Mouse (Mus musculus) cerebellum, adult (tissue): ENCODE measurements around the gene Alpk1.

Experiments
- ATAC-seq: cut with Nextera tagmentation; 2 replicates; pipeline ENCODE4 v1.9.2; 2017; ENCODE audit warnings: mild to moderate bottlenecking, moderate library complexity, mixed read lengths; ENCODE audit not compliant: insufficient number of reproducible peaks, low FRiP score, low TSS enrichment

The Alpk1 gene

DNA sequence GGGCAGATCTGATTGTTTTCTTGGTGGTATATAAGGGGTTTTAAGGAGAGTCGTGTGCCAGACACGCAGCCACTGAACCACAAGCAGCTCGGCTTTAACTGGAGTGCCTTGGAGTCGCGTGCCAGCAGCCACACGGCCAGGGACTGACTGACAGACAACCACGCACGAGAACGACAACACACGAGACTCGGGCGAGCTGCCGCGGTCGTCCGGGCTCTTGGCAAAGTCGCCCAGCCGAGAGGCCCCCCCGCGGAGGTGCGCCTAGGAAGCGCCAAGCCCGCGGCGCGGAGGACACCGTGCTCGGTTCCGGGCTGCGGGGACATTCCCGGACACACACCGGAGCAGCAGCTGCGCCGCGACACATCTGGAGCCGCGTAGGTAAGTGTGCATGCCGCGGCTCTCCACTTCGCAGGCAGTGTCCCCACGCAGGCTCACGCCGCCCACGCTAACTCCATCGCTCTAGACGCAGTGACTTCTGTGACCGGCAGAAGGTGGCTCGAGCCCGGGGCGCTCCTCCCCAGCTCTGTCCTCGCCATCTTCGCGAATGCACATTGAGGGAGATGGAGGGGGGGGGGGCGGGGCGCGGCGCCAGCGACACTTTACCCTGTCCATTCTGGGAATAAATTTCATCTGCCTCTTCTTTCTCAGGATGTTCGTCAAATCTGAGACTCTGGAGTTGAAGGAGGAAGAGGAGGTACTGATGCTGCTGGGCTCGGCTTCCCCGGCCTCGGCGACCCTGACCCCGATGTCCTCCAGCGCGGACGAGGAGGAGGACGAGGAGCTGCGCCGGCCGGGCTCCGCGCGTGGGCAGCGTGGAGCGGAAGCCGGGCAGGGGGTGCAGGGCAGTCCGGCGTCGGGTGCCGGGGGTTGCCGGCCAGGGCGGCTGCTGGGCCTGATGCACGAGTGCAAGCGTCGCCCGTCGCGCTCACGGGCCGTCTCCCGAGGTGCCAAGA lies 147.0 kb downstream of the Alpk1 start, which contains the start of gene Neurog2:
TSS of gene Neurog2 (plus strand) at position 56 of the 953 bp plus-strand sequence.
- no peak for ATAC-seq

DNA sequence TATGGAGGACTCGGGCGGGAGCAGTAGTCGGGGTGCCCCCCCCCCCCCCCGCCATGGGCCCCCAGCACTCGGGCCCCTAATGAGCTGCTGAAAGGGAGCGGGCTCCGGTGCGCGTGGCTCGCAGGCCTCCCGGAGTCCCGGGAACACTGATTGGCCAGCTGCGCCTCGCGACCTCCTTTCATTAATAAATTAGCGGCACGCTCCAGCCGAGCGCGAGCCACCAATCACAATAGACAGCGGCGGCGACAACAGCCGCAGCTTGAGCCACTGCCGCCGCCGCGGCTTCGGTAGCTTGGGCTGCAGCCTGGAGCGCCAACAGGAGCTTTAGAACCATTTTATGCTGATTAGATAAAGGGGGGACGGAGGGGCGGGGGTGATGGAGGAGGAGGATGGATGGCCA lies 147.8 kb downstream of the Alpk1 start:
- ATAC-seq, result no peak

DNA sequence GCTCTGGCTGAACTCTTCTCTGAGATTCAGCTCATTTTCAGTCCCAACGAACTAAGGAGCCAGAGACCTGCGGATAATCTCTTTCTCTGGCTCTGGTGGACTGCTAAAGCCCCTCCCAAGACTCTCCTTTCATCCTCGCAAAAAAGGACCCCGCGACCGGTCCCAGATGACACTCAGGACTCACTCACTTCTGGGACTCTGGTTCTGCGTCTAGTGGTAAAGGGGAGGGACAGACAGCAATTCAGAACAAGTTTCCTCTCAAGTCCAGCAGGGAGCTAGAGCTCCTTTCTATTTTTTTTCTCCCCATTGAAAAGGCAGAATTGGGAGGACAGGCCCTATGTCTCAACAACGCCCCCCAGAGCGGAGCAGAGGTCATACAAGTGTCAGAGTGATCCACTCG lies 148.7 kb downstream of the Alpk1 start:
- ATAC-seq, result no peak

DNA sequence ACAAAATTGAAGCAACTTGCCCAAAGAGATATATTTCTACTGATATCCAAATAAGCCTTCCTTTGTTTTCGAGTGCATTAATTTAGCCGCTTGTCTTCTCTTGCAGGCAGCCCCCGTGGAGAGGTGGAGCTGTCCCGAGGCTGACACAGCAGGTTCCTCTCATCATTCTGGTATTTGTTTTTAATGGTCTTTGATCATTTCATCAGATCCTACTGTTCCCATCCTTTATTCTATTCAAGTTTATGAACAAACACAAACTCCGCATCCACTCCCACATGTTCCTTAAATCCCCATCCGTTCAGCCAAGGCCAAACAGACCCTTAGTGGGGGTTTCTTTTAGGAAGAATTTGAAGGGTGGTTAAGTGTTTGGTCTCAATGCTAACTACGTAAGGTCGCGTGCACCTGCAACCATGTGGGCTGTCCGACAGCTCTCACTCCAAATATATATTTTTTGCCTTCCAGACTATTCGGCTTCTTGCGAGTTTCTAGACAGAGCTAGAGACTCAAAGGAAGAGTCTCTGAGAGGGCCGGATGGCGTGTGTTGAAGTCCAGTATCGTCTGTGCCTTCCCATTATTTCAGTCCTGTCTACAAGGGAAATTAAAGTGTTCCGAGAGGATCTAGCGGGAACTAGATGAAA lies 149.5 kb downstream of the Alpk1 start:
- ATAC-seq, result no peak

DNA sequence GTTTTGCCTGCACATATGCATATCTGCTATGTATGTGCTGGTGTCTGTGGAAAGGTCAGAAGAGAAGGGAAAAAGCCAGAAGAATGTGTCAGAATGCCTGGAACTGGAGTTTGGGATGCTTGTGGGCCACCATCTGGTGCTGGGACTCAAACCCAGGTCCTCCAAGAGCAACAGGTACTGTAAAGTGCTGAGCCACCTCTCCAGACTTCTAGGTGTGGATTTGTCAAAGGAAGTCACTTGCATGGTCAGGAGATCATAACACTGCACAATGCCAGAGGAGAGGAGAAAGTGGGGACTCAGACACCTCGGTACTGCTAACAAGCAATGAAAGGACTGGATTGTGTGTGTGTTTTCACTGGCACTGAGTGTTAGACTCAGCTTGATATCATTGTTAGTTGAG lies 150.1 kb downstream of the Alpk1 start:
- no peak for ATAC-seq

DNA sequence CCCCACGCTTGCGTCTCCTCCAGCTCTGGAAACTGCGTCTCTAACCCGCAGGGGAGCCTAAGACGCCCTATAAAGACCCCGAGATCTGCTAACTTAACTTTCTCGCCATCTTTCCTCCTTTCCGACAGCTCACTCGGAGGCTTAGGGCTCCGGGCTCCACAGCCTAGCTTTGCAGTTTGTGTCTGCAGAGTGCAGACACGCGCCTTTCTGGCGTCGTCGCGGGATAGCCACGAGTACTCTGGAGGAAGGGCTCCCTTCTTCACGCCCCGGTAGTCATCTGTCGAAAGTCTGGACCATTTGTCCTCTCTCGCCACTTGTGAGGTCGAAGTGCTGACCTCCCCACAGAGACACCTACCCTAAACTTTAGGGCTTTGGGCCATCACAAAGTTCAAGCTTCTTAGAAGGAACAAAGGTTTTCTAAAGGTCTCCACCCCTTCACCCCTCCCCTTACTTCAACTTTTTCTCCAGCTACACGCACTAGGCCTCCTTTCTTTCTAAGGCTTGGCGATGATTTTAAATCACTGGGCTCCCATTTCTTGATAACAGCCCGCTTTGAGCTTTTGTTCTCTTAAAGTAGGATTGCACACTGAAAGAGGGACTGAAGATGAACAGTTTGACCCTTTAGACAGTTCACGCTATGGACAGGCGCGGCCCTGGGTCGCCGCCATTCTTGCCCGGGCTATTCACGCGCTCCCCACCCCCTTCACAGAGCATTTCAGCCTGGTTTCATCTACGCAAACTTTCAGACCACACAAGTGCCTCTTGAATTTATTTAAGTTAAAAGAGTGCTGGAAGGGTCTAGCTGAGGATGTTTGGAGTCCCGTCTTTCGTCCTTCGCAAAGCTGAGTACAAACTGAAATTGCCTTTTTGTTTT lies 151.8 kb downstream of the Alpk1 start:
- no peak for ATAC-seq

DNA sequence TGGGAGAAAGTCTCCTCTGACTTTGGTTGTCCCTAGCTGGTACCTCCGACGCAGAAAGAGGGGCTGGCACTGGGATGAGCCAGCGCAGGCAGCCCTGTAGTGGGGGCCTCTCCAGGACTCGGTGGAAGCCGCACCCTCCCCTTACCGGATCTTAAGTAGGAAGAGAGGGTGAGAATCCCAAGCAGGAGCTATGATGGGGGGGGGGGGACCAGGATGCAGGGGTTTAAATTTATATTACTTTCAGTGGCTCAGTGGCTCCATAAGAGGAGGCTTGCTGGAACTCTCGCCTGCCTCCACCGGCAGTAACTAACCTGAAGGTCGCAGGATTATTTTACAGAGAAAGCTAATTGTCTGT lies 152.4 kb downstream of the Alpk1 start:
- no peak for ATAC-seq

DNA sequence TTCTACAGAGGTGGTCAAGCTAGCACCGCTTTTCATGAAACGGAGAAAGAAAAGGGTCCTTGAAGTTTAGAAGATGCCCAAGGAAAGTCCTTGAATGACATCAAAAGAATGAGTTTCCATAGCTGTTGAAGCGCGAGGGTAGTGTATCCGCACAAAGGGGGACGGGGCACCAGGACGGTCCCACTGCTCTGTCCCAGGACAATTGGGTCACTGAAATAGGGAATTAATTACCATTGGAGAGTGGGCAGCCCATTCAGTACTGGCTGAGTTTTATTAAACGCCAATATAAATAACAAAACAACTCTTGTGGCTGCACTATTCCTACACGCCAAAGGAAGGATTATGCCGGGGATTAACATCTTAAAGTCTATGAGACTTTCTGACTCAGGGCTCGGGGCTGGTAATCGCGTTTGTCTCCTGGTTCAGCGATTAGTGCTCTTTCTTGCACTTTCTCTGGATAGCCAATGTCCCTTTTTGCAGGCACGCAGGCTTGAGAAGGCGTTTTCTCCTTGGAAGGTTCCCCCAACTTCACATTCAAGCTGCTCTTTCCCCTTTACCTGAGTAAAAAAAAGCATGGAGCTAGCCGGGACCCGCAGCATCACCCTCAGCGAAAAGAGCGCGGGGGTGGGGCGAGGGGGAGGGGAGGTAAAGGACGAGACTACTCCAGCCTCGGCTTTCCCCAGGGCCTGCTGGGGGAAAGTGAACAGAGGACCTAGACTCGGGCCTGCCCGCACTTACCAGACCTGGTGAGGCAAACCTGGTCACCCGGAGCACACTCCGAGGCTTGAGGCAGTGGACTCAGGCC lies 153.0 kb downstream of the Alpk1 start:
- no peak for ATAC-seq

DNA sequence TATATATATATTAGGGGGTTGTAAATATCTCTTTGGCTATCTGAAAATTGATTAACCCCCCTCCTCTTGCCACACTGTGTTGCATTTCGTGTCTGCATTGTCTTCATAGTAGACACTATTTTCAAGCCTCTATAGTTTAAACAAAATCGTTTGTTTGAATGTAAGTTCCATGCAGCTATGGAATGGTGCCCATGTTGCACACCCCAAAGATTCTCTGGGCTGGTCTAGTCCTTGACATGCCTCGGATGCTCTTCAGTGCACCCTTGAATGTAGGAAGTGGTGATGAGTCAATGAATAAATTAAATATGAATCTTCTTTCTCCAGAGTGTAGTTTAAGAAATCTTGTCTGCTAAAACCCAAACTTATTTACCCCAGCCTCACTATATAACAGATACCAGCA lies 153.8 kb downstream of the Alpk1 start:
- no peak for ATAC-seq

DNA sequence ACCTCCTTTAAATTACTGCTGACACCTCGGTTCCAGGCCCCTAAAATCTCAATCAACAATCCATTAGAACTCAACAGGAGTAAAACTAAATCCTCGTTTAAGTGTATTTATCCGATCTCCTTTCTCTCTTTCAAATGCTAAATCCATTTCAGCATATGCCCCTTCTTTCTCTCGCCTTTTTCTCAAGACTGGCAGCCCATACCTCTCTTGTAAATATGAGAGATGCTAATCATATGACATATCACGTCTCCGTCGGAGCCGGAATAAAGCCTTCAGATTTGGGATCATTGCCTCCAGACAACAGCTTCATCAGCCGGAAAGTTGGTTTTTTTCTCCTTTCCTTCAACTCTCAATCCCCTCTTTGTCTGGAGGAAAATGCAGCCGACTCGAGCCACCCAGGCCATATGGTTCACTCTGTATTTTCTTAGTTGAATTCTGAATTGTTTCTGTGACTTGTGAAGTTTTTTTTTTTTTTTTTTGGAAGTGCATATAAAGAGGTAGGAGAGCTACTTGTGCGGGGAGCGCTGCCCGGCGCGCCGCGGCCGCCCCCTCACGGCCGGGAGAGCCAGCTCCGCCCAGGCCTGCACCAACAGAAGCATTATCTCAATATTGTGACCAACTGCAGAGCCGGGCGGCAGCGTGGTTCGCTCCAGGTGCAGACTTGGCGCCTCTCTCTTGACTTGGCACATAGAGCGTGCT lies 154.5 kb downstream of the Alpk1 start:
- ATAC-seq, result no peak

DNA sequence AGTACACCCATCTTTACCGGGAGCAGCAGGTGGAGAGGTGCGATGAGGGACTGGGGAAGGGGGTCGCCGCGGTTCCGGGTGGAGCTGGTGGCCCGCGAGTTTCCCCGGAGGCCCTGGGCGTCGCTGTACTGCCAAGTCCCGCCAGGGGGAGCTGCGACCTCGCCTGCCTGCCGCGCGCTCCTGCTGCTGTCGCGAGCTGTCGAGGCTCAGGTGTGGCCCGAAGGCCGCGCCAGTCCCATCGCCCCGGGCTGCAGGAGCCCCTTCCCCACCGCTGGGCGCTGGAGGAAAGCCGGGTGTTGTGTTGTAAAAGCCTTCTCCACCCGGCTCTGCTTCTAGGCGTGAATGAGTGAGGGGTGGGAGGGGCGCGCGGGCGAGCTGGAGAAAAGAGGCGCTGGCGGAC lies 155.0 kb downstream of the Alpk1 start:
- ATAC-seq, result peak; percentile 15; the same call in 1 of the 2 replicates
